Mouse (Mus musculus): ENCODE measurements at regions not wholly inside any gene's neighbourhood (a gene's known extent, or its start where the extent isn't known, plus 50 kb on each side); places are given as distances from the start of the nearest gene placed in this dataset.

GRCm38 (mm10) chr11:31615107-31615811 is 56.4 kb downstream of the Bod1 start:
- WGBS: 57% methylated on average over 10 of the region's 10 CpGs
- Histone ChIP-seq H3K4me1 (ENCODE audit: control insufficient read depth, insufficient read depth, low read length) (no peaks in the 10 kb centered on the region), H3K4me3 (replicated peaks; ENCODE audit: extremely low read depth, low read depth, low read length) (no peak overlapping the region)
- peak; percentile 43 for DNase-seq
- no peak for TF ChIP-seq POLR2A (IDR thresholded peaks at IDR 0.05; ENCODE audit: borderline replicate concordance, extremely low read depth, low read depth, low read length)
- TF ChIP-seq CTCF (IDR thresholded peaks at IDR 0.05; ENCODE audit: insufficient read depth, low read length): peak; percentile 36; the same call in 1 of the 2 replicates

GRCm38 (mm10) chr11:31614394-31614713 is 57.3 kb downstream of the Bod1 start:
- WGBS: 73% methylated on average over 7 of the region's 7 CpGs
- no peaks in the 10 kb centered on the region for H3K4me1 ChIP-seq (ENCODE audit: control insufficient read depth, insufficient read depth, low read length)
- TF ChIP-seq CTCF (IDR thresholded peaks at IDR 0.05; ENCODE audit: insufficient read depth, low read length): no peak
- no peak for TF ChIP-seq POLR2A (IDR thresholded peaks at IDR 0.05; ENCODE audit: borderline replicate concordance, extremely low read depth, low read depth, low read length)
- no peak for DNase-seq
- H3K4me3 ChIP-seq (replicated peaks; ENCODE audit: extremely low read depth, low read depth, low read length): no peak overlapping the region

- H3K4me3 ChIP-seq (replicated peaks; ENCODE audit: extremely low read depth, low read depth, low read length): no peak overlapping the region
- TF ChIP-seq POLR2A (IDR thresholded peaks at IDR 0.05; ENCODE audit: borderline replicate concordance, extremely low read depth, low read depth, low read length): no peak
- TF ChIP-seq CTCF (IDR thresholded peaks at IDR 0.05; ENCODE audit: insufficient read depth, low read length): no peak
- WGBS: 59% methylated on average over 11 of the region's 11 CpGs
Observed at GRCm38 (mm10) chr11:31613688-31614393, 57.8 kb downstream of the Bod1 start.

DNA sequence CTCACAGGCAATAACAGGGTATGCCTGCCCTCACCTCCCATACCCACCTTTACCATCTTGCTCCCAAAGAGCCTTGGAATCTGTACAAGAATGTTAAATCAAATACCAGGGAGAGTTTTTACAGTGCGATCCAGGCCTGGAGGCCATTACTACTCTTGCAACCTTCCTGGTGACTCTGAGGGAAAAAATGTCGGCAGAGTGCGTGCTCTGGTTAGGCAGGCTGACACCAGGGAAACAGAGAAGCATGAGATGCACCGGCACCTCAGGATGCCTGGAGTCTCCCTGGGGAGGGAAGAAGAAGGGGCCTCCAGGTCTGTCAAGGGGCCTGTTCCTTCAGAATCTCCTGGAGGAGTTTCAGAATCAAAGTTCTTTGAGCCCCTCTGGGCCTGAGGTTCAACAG is 63.2 kb downstream of the Bod1 start:
- no peak for DNase-seq
- Histone ChIP-seq H3K4me3 (replicated peaks; ENCODE audit: extremely low read depth, low read depth, low read length) (no peak overlapping the region), H3K4me1 (ENCODE audit: control insufficient read depth, insufficient read depth, low read length) (no peaks in the 10 kb centered on the region)
- WGBS: 77% methylated on average over 4 of the region's 4 CpGs
- TF ChIP-seq CTCF (IDR thresholded peaks at IDR 0.05; ENCODE audit: insufficient read depth, low read length) (no peak), POLR2A (IDR thresholded peaks at IDR 0.05; ENCODE audit: borderline replicate concordance, extremely low read depth, low read depth, low read length) (no peak)

More at GRCm38 (mm10) chr11:31613688-31614393, 57.8 kb downstream of the Bod1 start:
- no peak for DNase-seq
- H3K4me1 ChIP-seq (ENCODE audit: control insufficient read depth, insufficient read depth, low read length): no peaks in the 10 kb centered on the region

DNA sequence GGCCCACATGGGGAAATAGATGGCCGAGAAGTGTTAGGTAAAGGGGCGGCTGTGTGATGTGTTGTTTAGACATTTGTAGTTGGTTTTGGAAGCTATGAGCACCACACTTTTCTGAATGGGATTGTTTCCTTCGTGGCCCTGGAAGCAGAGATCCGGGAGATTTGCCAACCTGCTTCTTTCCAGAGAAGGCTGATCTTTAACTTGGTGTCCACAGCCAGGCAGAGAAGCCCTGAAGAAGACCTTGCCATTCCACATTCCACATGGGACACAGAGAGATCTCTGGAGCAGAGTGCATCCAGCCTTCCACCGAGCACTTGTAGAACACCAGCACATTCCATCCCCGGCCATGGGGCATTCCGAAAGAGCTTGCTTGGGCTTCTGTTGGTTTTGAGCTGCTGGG is 70.2 kb downstream of the Bod1 start:
- no peaks in the 10 kb centered on the region for H3K4me1 ChIP-seq (ENCODE audit: control insufficient read depth, insufficient read depth, low read length)
- no peak for DNase-seq
- TF ChIP-seq CTCF (IDR thresholded peaks at IDR 0.05; ENCODE audit: insufficient read depth, low read length): no peak
- TF ChIP-seq POLR2A (IDR thresholded peaks at IDR 0.05; ENCODE audit: borderline replicate concordance, extremely low read depth, low read depth, low read length): no peak
- 68% methylated on average over 7 of the region's 7 CpGs for WGBS
- H3K4me3 ChIP-seq (replicated peaks; ENCODE audit: extremely low read depth, low read depth, low read length): no peak overlapping the region

- DNase-seq: no peak
- WGBS: 79% methylated on average over 2 of the region's 2 CpGs
- Histone ChIP-seq H3K4me3 (replicated peaks; ENCODE audit: extremely low read depth, low read depth, low read length) (no peak overlapping the region), H3K4me1 (ENCODE audit: control insufficient read depth, insufficient read depth, low read length) (no peaks in the 10 kb centered on the region)
- TF ChIP-seq CTCF (IDR thresholded peaks at IDR 0.05; ENCODE audit: insufficient read depth, low read length) (no peak), POLR2A (IDR thresholded peaks at IDR 0.05; ENCODE audit: borderline replicate concordance, extremely low read depth, low read depth, low read length) (no peak)
Observed at GRCm38 (mm10) chr11:31593604-31594003, 78.1 kb downstream of the Bod1 start.

GRCm38 (mm10) chr11:31592061-31592460 is 79.6 kb downstream of the Bod1 start:
- Histone ChIP-seq H3K4me3 (replicated peaks; ENCODE audit: extremely low read depth, low read depth, low read length) (no peak overlapping the region), H3K4me1 (ENCODE audit: control insufficient read depth, insufficient read depth, low read length) (no peaks in the 10 kb centered on the region)
- TF ChIP-seq POLR2A (IDR thresholded peaks at IDR 0.05; ENCODE audit: borderline replicate concordance, extremely low read depth, low read depth, low read length) (no peak), CTCF (IDR thresholded peaks at IDR 0.05; ENCODE audit: insufficient read depth, low read length) (no peak)
- DNase-seq: no peak
- 68% methylated on average over 11 of the region's 11 CpGs for WGBS

GRCm38 (mm10) chr11:31591037-31591554 is 80.6 kb downstream of the Bod1 start:
- TF ChIP-seq CTCF (IDR thresholded peaks at IDR 0.05; ENCODE audit: insufficient read depth, low read length) (no peak), POLR2A (IDR thresholded peaks at IDR 0.05; ENCODE audit: borderline replicate concordance, extremely low read depth, low read depth, low read length) (no peak)
- no peak for DNase-seq
- 78% methylated on average over 6 of the region's 6 CpGs for WGBS
- Histone ChIP-seq H3K4me1 (ENCODE audit: control insufficient read depth, insufficient read depth, low read length) (no peaks in the 10 kb centered on the region), H3K4me3 (replicated peaks; ENCODE audit: extremely low read depth, low read depth, low read length) (no peak overlapping the region)

GRCm38 (mm10) chr11:31574941-31575340 is 96.7 kb downstream of the Bod1 start:
- Histone ChIP-seq H3K4me1 (ENCODE audit: control insufficient read depth, insufficient read depth, low read length) (no peaks in the 10 kb centered on the region), H3K4me3 (replicated peaks; ENCODE audit: extremely low read depth, low read depth, low read length) (no peak overlapping the region)
- DNase-seq: no peak
- 37% methylated on average over 3 of the region's 3 CpGs for WGBS
- TF ChIP-seq CTCF (IDR thresholded peaks at IDR 0.05; ENCODE audit: insufficient read depth, low read length): no peak
- TF ChIP-seq POLR2A (IDR thresholded peaks at IDR 0.05; ENCODE audit: borderline replicate concordance, extremely low read depth, low read depth, low read length): no peak
